Mouse (Mus musculus) lung, adult 18-20 months (tissue): ENCODE measurements around the gene Gast.
"Not testable (repeated sequence)": the region's sequence is repeated elsewhere in the genome, so short reads cannot be mapped to it uniquely, and the experiment has no call there.

Experiments
- DNase-seq, 2 experiments: peaks; one replicate each; pipeline ENCODE4 v3.0.0; 2022; ENCODE audit warnings: mixed read lengths in 2 of 2

Gast gene

DNA sequence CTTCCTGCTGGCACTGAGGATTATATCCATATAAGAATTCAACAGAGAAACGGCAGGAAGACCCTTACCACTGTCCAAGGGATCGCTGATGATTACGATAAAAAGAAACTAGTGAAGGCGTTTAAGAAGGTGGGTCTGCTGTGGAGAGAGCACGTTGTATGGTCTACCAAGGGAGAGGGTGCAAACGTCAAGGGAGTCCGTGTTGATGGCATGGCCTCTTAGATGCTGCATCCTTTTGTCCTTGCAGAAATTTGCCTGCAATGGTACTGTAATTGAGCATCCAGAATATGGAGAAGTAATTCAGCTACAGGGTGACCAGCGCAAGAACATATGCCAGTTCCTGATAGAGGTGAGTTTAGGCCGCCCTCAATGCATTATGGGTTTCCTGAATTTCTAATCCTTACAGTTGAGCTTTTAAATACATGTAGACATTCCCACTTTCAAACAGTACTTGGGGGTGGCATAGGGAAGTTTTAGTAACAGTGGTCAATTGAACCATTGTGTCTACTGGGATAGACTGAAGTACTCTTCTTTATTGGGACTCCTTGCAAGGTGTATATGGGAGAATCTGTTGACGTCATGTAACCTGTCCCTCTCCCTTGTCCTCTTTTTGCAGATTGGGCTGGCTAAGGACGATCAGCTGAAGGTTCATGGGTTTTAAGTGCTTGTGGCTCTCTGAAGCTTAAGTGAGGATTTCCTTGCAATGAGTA, 13.4 kb upstream of the Gast start:
- not testable (repeated sequence) for DNase-seq

DNA sequence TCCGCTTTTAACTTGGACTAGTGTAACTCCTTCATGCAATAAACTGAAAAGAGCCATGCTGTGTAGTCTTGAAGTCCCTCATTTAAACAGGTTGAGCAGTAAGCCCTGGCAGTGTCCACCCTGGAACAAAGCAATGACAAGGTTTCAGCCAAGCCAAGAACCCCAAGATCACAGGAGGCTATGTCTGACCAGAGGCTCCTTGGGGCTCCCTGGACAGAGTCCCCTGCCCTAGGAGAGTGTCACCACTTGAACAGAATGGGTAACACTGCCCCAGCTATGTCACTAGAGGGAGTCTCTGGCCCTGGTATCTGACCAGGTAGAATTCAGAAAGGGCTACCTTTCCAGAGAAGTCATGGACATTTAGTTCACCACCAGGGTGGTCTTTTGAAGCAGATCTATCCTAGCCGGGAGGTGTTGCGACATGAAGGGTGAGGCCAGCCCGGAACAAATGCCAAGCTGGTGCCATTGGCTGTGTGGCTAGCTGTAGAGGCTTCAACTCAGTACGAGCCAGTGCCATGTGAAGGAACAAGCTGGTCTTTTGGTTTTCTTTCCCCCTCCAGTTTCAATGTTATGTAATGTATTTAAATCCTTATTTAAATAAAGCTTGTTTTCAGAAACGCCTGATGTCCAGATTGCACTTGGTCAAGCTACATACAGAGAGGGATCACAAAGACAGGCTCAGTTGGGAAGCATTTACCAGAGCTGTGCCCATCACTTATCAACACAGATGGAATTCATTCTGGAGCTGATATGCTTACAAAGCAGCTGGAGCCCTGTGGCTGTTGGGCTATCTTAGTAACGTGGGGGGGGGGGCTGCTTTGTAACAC, 12.5 kb upstream of the Gast start:
- DNase-seq: peak in 1 of 2 experiments; percentile 17

DNA sequence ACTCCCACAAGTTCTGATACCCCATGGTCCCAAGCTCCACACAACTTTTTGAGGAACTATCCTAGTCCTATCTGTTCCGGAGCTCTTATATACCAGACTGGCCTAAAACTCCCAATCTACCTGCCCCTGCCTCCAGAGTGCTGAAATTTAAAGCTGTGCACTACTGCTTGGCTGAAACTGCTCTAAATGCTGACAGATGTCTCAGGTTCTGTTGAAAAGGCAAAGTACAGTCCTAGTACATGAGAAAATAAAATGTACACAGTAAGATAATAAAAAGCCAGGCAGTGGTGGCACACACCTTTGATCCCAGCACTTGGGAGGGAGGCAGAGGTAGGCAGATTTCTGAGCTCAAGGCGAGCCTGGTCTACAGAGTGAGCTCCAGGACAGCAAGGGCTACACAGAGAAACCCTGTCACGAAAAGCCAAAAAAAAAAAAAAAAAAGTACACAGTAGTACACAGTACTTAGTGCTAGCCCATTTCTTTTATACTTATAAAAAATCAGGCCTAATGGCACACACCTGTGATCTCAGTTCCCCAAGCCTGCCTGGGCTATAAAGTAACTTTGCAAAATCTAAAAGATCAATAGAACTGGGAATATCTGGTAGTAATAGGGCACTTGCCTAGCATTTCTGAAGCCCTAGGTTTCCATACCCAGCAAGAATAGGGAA, 11.5 kb upstream of the Gast start:
- DNase-seq: no peak

DNA sequence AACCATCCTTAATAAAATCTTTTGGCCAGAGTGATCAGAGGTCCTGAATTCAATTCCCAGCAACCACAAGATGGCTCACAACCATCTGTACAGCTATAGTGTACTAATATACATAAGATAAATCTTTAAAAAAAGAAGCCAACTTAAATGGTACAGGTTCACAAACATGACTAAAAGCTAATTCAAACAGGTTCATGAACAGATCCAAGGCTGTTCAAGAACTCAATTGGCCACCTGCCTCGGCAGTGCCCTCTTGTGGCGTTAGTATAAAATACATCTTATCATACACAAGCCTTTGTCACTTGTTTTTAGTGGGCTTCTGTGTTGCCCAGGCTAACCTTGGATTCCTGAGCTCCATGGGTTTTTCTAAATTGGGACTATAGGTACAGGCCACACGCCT, 10.6 kb upstream of the Gast start:
- peak in 1 of 2 experiments; percentile 60 for DNase-seq

DNA sequence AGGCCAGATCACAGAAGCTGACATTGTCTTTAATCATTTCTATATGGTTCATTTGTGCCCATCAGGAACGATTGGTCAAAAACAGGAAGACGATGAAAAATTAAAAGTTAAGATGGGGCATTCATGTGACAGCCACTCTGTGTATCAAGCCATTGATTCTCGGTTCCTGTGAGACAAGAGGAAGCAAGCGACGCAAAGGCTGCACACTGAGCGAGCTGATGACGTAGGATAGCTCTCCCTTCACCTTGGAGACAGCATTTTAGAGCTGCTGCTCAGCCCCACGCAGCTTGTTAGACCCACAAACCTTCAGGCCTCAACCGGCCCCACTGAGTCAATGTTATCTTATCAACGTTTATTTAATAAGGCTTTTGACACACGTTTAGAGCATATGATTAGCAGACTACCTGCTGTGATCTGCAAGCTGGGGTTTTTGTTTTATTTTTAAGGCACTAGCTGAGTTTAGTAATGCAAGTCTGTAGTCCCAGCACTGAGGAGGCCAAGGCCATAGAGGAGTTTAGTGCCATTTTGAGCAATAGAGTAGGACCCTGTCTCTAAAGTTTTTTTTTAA, 9.1 kb upstream of the Gast start:
- no peak for DNase-seq

DNA sequence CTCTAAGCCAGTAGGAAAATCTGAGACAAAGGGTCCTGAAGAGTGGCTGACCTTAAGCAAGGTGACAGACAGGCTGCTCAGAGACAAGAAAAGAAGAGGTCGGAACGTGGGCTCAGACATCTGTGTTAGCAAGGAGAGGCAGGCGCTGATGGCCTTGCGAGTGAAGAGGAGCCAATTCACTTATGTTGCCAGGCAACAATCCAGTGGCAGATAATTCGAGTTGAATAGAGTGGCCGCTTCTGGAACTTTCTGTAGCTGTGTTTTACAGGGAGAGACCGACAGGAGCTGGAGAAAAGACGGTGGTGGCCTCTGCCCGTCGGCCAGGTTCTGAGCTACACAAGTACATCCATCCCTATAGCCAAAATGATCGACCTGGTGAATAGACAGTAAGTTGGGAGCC, 6.9 kb upstream of the Gast start:
- DNase-seq: no peak

DNA sequence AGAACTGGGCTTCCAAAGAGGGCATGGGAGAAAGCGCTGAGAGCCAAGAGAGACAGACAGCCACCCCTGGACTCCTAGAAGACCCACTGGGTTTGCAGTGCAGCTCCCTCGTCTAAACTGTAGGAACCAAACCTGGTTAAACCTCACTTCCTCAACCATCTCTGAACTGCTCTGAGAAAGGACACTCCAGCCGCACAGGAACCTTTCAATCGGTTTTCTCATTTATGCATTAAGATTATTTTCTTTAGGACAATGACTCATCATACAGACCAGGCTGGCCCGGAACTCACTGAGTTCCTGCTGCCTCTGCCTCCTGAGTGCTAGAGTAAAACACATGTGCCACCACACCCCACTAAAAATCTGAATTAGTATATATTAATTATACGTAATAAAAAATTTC, 6.4 kb upstream of the Gast start:
- DNase-seq: no peak

DNA sequence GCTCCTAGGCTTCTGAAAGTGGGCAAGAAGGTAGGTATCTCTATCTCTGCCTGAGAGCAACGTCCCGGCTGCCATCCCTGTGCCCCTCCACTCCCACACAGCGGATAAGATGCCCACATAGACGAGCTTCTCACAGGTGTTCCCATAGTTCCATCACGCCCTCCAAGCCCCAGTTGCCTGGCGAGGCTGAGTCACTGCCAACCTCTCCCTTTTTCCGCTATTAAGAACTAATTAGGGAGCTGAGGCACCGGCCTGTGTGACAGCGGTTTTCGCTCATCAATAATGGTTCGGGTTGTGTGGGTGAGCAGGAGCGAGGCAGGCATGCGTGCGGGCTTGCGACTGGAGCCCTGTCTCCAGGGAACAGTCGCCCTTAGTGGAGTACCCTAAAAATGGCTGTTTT, 4.0 kb upstream of the Gast start:
- no peak for DNase-seq

DNA sequence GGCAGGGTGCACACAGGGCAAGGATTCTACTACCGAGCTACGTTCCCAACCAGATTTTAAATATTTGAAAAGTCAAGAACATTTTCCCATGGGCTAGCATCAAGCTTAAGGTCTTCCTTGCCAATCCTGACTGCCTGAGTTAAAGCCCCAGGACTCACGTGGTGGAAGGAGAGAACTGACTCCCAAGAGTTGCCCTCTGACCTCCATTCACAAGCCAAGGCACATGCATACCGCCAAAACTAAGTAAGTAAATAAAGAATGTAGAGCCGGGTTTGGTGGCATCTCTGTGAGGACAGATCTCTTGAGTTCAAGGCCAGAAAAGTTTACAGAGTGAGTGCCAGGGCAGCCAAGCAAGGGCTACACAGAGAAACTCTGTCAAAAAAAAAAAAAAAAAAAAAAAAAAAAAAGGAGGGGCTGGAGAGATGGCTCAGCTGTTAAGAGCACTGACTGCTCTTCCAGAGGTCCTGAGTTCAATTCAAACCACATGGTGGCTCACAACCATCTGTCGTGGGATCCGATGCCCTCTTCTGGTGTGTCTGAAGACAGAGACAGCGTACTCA, 3.3 kb upstream of the Gast start:
- DNase-seq: not testable (repeated sequence)

DNA sequence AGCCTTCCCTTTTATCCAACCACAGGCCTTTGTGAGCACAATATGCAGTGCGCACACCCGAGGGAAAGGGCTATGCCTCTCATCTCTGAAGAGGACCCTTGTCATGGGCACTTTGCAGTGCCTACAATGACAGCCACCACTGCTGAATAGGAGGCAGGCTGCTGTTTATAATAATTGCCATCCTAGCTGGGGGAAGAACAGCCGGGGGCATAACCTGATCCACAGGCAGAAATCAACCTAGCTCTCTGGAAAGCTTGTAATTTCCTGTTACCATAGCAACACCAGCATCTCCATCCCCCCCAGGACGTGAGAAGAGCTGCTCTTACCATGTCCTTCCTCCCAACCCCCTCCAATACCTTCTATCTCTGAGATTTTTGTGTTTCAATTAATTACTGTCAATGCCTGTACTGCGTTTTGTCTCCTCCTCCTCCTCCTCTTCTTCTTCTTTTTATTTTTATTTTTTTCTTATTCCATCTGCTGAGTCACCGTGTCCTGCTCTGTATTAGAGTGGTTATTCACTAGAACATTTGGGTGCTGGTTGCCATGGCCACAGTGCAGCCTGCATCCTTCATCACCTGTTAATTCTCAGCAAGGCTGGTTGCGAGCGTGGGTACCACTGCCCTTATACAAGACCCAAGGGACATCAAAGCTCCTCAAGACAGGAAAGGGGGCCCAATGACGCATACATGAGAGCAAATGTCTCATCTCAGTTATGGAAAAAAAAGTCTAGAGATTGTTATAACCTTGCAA, 1.3 kb upstream of the Gast start:
- no peak for DNase-seq

DNA sequence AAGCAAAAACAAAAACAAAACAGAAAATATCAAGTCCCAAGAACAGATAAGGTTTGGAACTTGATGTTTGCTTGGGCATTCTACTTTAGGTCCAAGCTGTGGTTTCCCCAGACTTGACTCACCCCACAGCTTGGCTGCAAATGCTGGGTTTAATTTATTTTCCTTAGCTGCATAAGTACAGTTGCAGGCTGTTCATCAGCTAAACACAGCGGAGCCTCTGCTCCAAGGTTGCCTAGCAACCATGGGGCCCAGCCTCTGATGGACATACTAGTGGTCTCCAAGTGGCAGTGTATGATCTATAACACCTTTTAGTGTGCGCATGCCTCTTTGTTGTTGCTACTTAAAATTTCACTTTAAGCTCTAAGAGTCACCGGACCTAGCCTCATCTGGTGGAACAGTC, 1.5 kb downstream of the Gast start:
- DNase-seq: no peak

DNA sequence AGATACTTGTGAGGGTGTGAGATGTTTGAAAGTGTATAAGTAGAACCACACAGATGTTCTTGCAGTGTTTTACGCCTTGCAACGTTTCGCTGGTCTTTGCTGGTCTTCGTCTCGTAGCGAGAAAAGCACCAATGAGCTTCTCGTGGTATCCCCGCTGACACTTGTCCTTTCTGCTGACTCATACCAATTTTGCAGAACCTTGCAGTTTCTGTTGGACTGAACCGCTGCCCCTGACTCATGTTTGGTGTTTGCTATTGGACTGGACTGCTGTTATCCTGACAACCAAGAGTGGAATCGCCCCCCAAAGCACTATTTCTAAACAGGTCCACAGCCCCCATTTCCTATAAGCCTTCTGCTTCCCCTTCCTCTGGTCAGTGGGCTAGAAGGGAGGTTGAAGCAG, 10.1 kb downstream of the Gast start:
- DNase-seq: no peak

DNA sequence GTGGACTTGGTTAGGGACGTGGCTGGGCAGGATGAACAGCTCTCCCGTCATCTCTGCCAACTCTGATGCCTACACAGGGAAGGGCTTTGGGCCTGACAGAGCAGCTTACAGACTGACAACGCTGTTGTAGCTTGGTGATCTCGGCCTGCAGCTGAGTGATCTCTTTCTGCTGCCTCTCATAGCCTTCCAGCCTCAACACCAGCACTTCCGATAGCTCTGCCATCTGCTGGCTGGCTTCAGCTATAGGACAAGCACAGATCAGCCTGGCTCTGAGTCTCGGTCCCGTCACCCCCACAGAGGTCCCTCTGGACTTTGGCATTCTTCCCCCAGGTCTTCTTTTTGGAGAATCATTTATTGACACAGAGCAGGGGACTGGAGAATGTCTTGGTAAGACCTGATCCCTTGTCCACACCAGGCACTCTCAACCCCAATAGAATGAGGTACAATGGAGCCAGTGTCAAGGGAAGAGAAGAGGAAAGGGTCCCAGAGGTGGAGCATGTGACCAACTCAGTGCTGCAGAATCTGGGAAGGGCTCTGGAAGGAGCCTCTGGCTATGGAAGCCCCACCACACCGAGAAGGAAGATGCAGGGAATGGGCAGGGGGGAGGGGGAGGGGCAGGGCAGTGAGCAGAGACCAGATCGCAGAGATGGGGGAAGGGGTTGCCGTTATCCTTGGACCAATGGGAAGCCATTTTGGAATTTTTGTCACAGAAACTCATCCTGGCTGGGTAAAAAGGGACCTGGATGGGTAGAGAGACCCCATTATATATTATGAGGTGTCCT, 18.1 kb downstream of the Gast start:
- peak in 1 of 2 experiments; percentile 3 for DNase-seq

DNA sequence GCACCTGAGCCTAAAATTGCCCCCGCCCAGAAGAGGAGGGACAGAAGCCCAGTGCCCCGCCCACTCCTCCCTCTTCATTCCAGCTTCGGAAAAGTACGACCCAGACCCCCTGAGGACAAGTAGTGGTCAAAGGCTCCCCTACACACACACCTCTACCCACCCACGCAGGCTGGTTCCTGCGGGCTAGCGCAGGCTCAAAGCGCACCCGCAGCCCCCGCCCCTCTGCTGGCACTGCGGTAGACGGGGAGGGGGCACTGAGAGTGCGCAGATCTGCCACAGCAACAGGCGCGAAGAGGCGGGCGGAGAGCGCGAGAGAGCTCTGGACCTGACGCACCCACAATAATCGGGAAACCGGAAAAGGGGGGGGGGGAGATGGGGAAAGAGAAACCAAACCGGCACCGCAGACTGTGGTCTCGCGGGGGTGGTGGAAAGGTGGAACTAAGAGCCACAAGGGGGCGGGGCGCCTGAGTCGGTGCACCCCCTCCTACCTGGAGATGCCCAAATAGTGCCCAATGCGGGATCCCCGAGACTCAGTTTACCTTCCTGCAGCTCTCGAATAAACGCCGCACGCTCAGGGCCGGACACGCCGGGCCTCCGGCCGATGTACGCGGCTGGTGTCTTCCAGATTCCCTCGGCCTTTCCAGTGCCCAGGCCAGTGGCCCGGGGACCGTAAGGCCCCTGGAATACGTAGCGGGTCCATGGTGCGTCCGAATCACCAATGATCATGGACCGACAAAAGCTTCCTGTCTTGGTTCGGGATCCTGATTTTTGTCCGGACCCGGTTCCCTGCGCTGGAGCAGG, 21.1 kb downstream of the Gast start:
- peak; percentile 60 to 62 for DNase-seq

DNA sequence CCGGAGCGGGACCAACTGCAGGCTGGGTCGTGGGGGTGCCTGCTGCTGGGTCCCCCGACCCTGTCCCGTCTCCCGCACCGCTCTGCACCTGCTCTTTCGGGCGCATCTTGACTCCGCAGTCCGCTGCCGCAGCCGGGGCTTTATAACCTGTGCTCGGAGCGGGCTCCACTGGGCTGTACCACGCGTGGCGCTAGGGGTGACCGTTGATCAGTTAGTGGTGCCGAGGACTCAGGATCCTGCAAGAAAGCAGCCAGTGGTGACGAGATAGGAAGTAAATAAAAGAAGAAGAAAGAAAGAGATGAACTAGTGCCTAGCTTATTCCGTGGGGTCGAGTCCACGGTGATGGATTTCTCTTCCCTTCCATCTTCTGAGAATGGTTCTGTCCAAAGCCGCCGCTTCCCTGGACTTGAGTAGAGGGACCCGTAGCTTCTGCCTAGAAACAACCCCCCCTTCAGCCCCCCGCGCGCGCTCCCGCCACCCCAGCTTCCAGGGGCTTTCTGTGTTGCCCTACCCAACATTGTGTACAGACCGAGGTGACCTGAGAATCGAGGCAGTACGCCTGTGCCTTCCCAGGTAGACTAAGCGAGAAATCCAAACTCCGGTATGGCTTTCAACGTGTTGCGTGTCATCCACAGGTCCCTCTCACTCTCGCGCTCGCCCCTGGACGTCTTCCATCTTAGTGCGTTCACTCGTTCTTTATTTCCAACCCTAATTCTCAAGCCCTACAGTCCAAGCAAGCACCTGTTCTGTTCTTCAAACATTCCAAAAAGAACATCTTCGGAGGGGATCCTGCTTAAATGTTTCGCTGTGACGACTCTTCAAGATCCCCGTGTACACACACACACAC, 22.0 kb downstream of the Gast start, which contains the start of gene Hap1:
Hap1 (minus strand) TSS at position 157 of the 847 bp plus-strand sequence.
- peak; percentile 67 to 73 for DNase-seq

DNA sequence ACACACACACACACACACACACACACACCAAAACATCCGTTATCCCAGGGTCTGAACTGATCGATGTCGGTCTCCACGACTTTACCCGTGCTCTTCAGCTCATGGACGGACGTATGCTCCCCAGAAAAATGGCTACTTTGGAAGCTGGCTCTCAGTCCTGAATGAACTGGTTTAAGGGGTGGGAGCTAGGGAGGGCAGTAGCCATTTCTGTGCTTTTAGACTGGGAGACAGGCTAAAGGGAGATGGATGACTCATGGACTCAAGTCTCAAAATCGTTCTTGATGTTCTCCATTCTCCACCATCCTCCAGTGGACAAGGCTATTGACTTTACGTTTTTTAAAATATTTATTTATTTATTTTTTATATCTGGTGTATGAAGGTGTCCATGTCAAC, 22.6 kb downstream of the Gast start:
- DNase-seq: no peak

DNA sequence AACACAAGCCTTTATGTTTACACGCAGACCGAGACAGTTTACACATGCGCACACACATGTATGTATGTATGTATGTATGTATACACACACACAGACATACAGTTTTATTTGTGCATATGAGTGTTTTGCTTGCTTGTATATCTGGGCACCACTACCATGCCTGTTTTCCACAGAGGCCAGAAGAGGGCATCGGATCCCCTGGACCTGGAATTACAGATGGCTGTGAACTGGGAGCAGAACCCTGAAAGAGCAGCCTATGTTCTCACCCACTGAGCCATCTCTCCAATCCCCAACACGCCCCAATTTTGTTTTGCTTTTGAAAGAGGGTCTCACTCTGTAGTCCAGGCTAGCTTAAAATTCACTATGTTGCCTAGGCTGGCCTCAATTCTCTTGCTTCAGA, 23.2 kb downstream of the Gast start:
- no peak for DNase-seq

DNA sequence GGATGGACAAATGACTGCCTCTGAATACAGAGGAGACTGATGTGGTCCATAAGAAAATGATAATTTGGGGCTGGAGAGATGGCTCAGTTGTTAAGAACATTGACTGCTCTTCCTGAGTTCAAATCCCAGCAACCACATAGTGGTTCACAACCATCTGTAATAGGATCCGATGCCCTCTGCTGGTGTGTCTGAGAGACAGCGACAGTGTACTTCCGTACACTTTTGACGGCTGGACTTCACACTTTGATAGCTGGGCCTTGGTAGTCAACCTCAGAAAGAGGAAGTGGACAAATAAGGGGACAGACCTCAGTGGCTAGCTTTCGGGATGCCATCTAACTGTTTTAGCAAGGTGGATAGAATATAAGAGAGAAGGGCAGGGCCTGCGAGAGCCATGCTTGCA, 26.0 kb downstream of the Gast start:
- DNase-seq: no peak

DNA sequence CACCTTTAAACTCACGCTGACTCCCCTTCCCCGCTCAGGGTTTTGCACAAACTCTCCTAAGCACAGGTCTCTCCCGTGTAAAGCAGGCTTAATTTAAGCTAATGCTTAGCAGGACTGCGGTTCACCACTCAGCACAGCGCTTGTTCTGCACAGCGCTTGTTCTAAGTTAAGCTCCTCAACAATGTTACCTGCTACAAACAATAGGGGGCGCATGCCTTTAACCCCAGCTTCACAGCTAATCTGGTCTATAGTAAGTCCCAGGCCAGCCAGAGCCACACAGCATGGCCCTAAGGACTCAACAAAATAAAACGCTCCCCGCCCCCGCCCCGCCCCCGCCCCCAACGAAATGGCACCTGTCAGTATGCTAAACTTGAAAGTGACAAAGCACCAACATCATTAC, 26.9 kb downstream of the Gast start:
- not testable (repeated sequence) for DNase-seq
